Mouse (Mus musculus): ENCODE results near the gene Hnrnpa2b1.

GRCm38 (mm10) chr6:51467649-51468048, 2.0 kb downstream of the Hnrnpa2b1 start:
- TF ChIP-seq ZC3H11A (IDR thresholded peaks at IDR 0.05; ENCODE audit: borderline replicate concordance, low read depth, low read length) (no peak), HCFC1 (IDR thresholded peaks at IDR 0.05; ENCODE audit: borderline replicate concordance, insufficient read depth, low read length) (no peak), ZNF384 (IDR thresholded peaks at IDR 0.05; ENCODE audit: low read depth, low read length) (no peak), MAFK (IDR thresholded peaks at IDR 0.05; ENCODE audit: insufficient read depth, low read depth, low read length) (no peak), CHD2 (IDR thresholded peaks at IDR 0.05; ENCODE audit: low read depth, low read length) (no peak)

All from ES-E14 (cell line).